Mouse (Mus musculus) intestine, postnatal 0 days (tissue): ENCODE data around the gene Ptpn6. TPM values are rescaled to one million over a fixed set of nuclear protein-coding genes. Genes with fewer than 3 reads are reported as not detected.
"Not testable (repeated sequence)": the region's sequence is repeated elsewhere in the genome, so short reads cannot be mapped to it uniquely, and the experiment has no call there.

ENCODE experiments used
- ATAC-seq: fragments of 200-750 bp; cut with Nextera tagmentation; 2 replicates; pipeline ENCODE4 v1.8.0; 2017; ENCODE audit warnings: mild to moderate bottlenecking, moderate TSS enrichment, moderate library complexity
- H3K27ac ChIP-seq: fragments of 300-500 bp; sonication (generic); 2 replicates; pipeline ENCODE4 v1.5.1; 2014; ENCODE audit warnings: mild to moderate bottlenecking, low read depth, low read length, moderate library complexity
- H3K27me3 ChIP-seq: fragments of 300-500 bp; sonication (generic); replicated peaks from 2 replicates; pipeline ENCODE4 v1.6.1; 2014; ENCODE audit warnings: low read length, mixed read lengths; ENCODE audit not compliant: control insufficient read depth, insufficient read depth
- H3K36me3 ChIP-seq: fragments of 300-500 bp; sonication (generic); 2 replicates; pipeline ENCODE4 v1.6.1; 2014; ENCODE audit warnings: mild to moderate bottlenecking, moderate library complexity; ENCODE audit not compliant: control insufficient read depth, insufficient read depth
- H3K4me1 ChIP-seq: fragments of 300-500 bp; sonication (generic); replicated peaks from 2 replicates; pipeline ENCODE4 v1.6.1; 2014; ENCODE audit warnings: antibody characterized with exemption, low read length, mixed read lengths; ENCODE audit not compliant: control insufficient read depth, insufficient read depth
- H3K4me2 ChIP-seq: fragments of 300-500 bp; sonication (generic); replicated peaks from 2 replicates; pipeline ENCODE4 v1.6.1; 2014; ENCODE audit warnings: low read depth, mild to moderate bottlenecking, moderate library complexity
- H3K4me3 ChIP-seq: fragments of 300-500 bp; sonication (generic); 2 replicates; pipeline ENCODE4 v1.5.1; 2014; ENCODE audit warnings: low read depth, low read length
- H3K9ac ChIP-seq: fragments of 300-500 bp; sonication (generic); 2 replicates; pipeline ENCODE4 v1.6.1; 2014; ENCODE audit warnings: mild to moderate bottlenecking, low read depth, low read length
- H3K9me3 ChIP-seq: fragments of 300-500 bp; sonication (generic); 2 replicates; pipeline ENCODE4 v1.6.1; 2016; ENCODE audit warnings: mixed run types; ENCODE audit not compliant: control insufficient read depth
- CTCF ChIP-seq: sonication (generic); IDR thresholded peaks from 2 replicates; pipeline ENCODE4 v1.5.1; 2016; ENCODE audit warnings: low read depth, mild to moderate bottlenecking, control low read depth, antibody characterized with exemption, moderate library complexity
- WGBS: fragments of 180-500 bp; shearing (Covaris S2); extraction: QIAGEN DNeasy Blood & Tissue Kit; methylation state at CpG from one replicate; pipeline ENCODE4 v1.1.7; 2014; 5-methylcytosine and 5-hydroxymethylcytosine counted together
- polyA plus RNA-seq: library from polyadenylated mRNA; unstranded; fragments of >200 nt; fragmentation: Nextera tagmentation; extraction: Ambion mirVana; gene quantifications from 2 replicates; pipeline ENCODE4 v1.2.1, GENCODE M21; 2015

Ptpn6 gene
- polyA plus RNA-seq, 1 experiment from 2014 or later = 17.4 TPM

GRCm38 (mm10) chr6:124690517-124690916 is 48.0 kb downstream of the Ptpn6 start:
- Histone ChIP-seq H3K9me3 (no peaks in the 10 kb centered on the region), H3K36me3 (no peaks in the 10 kb centered on the region; the same call in 1 of the 2 replicates), H3K27ac (peak overlapping the region; percentile 29), H3K4me3 (no peak overlapping the region), H3K4me1 (no peaks in the 10 kb centered on the region), H3K27me3 (no peaks in the 10 kb centered on the region), H3K9ac (no peak overlapping the region), H3K4me2 (no peak overlapping the region)
- 86% methylated on average over 3 of the region's 3 CpGs for WGBS
- no peak for ATAC-seq
- no peak for TF ChIP-seq CTCF

- Histone ChIP-seq H3K27ac (peak overlapping the region; percentile 29), H3K27me3 (no peaks in the 10 kb centered on the region), H3K9me3 (no peaks in the 10 kb centered on the region), H3K4me2 (no peak overlapping the region), H3K4me3 (no peak overlapping the region), H3K36me3 (no peaks in the 10 kb centered on the region; the same call in 1 of the 2 replicates), H3K9ac (no peak overlapping the region), H3K4me1 (no peaks in the 10 kb centered on the region)
- 77% methylated on average over 3 of the region's 3 CpGs for WGBS
- 0 out of 2 replicates have a peak, but pooled peaks have one; percentile 12 for ATAC-seq
- no peak for TF ChIP-seq CTCF
Observed at GRCm38 (mm10) chr6:124689011-124689410, 49.5 kb downstream of the Ptpn6 start.

- Histone ChIP-seq H3K9ac (no peak overlapping the region), H3K4me1 (no peaks in the 10 kb centered on the region), H3K27me3 (no peaks in the 10 kb centered on the region), H3K9me3 (no peaks in the 10 kb centered on the region), H3K4me3 (no peak overlapping the region), H3K4me2 (no peak overlapping the region), H3K27ac (peak overlapping the region; percentile 35), H3K36me3 (no peaks in the 10 kb centered on the region; the same call in 1 of the 2 replicates)
- WGBS = 68% methylated on average over 8 of the region's 8 CpGs
- peak; percentile 21; the same call in 1 of the 2 replicates for ATAC-seq
- TF ChIP-seq CTCF = no peak
Observed at GRCm38 (mm10) chr6:124688151-124688758, 50.3 kb downstream of the Ptpn6 start.

GRCm38 (mm10) chr6:124686644-124687043 is 51.9 kb downstream of the Ptpn6 start:
- not testable (repeated sequence) for ATAC-seq, H3K4me3 ChIP-seq, H3K4me2 ChIP-seq, H3K9ac ChIP-seq, H3K27me3 ChIP-seq, H3K4me1 ChIP-seq, H3K9me3 ChIP-seq, H3K36me3 ChIP-seq
- H3K27ac ChIP-seq = peak overlapping the region; percentile 60
- peak; percentile 49 for TF ChIP-seq CTCF
- 76% methylated on average over 1 of the region's 1 CpGs for WGBS

GRCm38 (mm10) chr6:124685606-124686386 is 52.7 kb downstream of the Ptpn6 start:
- ATAC-seq = peak; percentile 72
- no peaks in the 10 kb centered on the region; the same call in 1 of the 2 replicates for H3K36me3 ChIP-seq
- 53% methylated on average over 12 of the region's 12 CpGs for WGBS
- H3K27me3 ChIP-seq = no peaks in the 10 kb centered on the region
- TF ChIP-seq CTCF = no peak
- H3K27ac ChIP-seq = peak overlapping the region; percentile 60
- no peak overlapping the region for H3K4me3 ChIP-seq
- no peaks in the 10 kb centered on the region for H3K4me1 ChIP-seq
- H3K4me2 ChIP-seq = no peak overlapping the region
- H3K9ac ChIP-seq = no peak overlapping the region
- H3K9me3 ChIP-seq = no peaks in the 10 kb centered on the region

GRCm38 (mm10) chr6:124683591-124684417 is 54.7 kb downstream of the Ptpn6 start:
- no peak for TF ChIP-seq CTCF
- H3K27me3 ChIP-seq = no peaks in the 10 kb centered on the region
- H3K4me1 ChIP-seq = peaks cover 6% of the 10 kb centered on the region; the same call in 1 of the 2 replicates
- H3K36me3 ChIP-seq = no peaks in the 10 kb centered on the region; the same call in 1 of the 2 replicates
- peak overlapping the region; percentile 60 for H3K27ac ChIP-seq
- peak; percentile 49 for ATAC-seq
- H3K9ac ChIP-seq = no peak overlapping the region
- no peak overlapping the region for H3K4me3 ChIP-seq
- H3K9me3 ChIP-seq = no peaks in the 10 kb centered on the region
- WGBS = 60% methylated on average over 14 of the region's 14 CpGs
- H3K4me2 ChIP-seq = peak overlapping the region; percentile 3; the same call in 1 of the 2 replicates

- not testable (repeated sequence) for ATAC-seq
Observed at GRCm38 (mm10) chr6:124682291-124682690, 56.2 kb downstream of the Ptpn6 start.

More at GRCm38 (mm10) chr6:124682291-124682690, 56.2 kb downstream of the Ptpn6 start:
- H3K36me3 ChIP-seq, H3K4me3 ChIP-seq, H3K27me3 ChIP-seq, H3K27ac ChIP-seq, H3K4me2 ChIP-seq, H3K9ac ChIP-seq, H3K9me3 ChIP-seq, H3K4me1 ChIP-seq: not testable (repeated sequence)
- 63% methylated on average over 6 of the region's 6 CpGs for WGBS
